Mouse (Mus musculus) MN1 (cell line): ENCODE measurements at regions not wholly inside any gene's neighbourhood (a gene's known extent, or its start where the extent isn't known, plus 50 kb on each side); places are given as distances from the start of the nearest gene placed in this dataset.

Source experiments
- DNase-seq: peaks from one replicate; pipeline ENCODE4 v3.0.0-alpha.2; 2016; ENCODE audit warnings: low spot score

DNA sequence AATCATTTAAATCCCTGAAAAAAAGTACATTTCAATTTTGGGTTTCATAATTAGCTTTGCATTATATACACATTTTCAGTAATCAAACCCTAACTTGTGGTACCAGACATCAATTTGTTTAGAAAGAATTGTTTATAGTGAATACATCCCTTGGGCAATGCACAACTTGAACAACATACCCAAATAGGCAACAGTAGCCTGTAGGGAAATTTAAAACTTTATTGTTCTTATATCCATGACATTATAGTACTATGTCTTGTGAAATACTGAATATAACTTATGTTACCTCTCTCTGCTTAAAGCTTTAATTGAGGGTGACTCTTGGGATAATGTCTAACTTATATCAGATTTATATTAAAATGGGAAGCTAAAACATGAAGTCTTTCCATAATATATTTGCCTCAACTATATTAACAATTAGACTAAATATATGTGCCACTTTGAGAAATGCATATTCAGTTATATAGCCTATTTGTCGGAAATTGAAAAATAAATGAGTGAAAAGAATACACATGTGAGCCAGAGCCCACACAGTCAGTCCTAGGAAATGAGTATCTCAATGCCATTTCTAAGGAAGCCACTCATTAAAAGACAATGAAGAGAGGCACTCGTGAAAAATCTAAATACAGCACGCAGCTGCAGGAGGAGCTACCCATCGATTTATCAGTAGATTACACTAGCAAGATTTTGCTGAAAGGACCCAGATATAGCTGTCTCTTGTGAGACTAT, 458.1 kb upstream of the Slitrk6 start:
- DNase-seq = no peak

DNA sequence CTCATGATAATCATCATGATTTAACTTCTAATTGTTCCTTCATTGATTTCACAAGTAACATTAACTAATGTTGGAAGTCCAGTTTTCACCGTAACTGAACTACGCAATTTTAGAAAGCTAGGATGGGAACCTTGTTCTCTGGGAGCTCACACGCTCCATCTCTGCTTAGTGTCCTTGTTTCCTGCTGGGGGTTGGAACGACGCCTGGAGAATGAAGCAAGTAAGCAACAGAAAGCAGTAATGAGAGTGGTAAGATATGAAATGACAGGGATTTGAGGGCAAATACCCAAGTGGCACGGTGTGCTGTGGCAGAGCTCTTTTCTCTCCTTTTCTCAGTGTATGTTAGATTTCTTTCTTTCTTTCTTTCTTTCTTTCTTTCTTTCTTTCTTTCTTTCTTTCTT, 448.0 kb upstream of the Slitrk5 start:
- no peak for DNase-seq

DNA sequence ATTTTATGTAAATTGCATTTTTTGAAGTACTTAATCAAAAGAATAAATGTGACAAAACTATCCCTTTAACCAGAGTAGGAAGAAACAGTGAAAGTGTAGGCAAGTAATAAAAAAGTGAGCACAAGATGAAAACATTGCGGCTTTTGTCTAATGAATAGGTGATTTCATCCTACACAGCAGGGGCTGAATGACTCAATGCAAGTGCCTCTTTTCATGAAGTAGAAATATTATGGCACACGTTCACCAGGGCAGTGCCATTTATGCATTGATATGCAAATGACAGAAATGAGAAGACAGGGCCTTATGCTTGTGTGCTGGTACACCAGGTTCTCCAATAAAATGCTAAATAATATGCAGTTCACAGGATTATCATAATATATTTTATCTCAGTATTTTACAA, 435.8 kb upstream of the Slitrk5 start:
- DNase-seq = no peak

DNA sequence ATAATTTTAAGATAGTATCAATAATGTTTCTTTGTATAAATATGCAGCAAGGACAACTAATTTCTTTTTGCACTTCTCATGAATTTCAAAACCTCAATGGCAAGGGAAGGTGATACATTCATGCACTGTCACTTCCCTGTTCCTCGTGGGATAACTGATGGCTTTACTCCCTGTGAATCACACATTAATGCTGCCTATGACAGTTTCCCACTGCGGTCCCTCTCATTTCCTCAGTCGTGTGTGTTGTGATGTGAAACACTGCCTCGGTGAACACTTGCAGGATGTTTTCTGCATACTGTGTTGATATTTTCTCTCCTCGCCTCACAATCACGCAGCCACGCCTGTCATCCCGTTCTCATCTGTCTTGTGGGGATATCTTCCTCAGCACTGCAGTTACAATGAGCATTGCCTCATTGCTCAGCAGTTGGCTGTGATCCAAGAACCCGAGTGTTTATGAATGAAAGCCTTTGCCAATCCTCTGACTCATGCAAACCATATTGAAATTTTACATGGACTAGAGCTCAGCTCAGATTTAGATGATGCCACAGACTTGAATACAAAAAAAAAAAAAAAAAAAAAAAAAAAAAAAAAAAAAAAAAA, 425.4 kb upstream of the Slitrk5 start:
- DNase-seq = peak; percentile 24

DNA sequence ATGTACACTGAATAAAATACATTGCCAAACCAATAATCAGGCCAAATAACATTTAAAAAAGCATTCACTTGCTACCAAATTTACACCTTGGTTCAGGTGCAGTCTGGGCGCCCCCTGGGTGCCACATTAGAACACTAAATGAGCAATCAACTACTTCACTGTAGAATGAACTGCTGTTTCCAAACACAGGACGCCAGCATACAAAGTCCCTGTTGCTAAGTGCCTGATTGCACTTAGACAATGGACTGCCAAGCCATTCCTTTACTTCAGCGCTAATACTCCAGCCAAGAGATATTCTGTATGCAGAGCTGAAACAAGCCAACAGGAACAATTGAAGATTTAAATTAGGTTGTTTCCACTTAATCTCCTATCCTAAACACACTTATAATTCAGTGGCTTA, 421.7 kb upstream of the Slitrk5 start:
- no peak for DNase-seq

DNA sequence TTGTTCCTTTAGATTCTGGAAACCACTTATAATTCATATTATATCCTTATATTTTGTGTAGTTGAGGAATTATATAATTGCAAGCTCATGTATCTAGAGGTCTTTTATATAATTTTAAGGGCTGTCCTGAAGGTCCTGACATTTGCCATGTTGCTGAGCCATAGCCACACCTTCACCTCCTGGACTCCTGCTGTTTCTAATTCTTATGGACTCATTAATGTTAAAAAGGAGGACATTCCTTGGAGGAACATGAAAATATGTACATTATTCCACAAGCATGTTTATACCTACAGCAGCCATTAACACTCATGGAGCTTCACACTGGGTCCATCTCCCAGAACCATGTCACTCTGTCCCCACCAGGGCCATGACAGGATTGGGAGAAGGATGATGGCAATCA, 413.2 kb upstream of the Slitrk5 start:
- DNase-seq = no peak

DNA sequence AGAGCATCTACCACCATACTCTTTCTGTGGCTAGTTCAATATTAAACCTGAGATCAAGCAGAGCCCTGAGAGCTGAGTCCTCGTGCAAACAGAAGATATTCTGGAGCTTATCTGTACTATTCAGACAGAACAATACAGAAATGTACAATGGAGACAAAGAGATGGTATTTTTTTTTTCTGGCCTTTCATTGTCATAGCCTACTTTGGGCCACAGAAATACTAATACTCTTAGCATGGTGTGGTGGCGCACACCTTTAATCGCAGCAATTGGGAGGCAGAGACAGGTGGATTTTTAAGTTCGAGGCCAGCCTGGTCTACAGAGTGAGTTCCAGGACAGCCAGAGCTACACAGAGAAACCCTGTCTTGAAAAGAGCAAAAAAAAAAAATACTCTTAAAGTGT, 404.7 kb upstream of the Slitrk5 start:
- DNase-seq = no peak

DNA sequence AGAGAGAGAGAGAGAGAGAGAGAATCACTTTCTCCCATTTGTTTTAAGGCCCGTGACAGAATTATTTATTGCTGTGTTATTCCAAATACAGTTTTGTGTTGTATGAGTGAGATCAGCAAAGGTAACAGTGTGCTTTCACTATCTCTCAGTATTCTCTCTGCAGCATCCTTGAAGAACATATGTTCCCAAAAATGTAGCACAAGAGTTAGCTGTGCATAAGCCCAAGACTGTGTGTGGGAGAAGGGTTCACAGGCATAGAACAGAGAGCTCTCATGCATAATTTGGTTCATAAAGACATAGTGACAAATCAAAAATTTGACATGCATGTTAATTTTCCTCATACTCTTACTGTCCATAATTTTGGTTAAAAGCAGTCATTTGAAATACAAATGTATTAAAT, 393.5 kb upstream of the Slitrk5 start:
- no peak for DNase-seq

DNA sequence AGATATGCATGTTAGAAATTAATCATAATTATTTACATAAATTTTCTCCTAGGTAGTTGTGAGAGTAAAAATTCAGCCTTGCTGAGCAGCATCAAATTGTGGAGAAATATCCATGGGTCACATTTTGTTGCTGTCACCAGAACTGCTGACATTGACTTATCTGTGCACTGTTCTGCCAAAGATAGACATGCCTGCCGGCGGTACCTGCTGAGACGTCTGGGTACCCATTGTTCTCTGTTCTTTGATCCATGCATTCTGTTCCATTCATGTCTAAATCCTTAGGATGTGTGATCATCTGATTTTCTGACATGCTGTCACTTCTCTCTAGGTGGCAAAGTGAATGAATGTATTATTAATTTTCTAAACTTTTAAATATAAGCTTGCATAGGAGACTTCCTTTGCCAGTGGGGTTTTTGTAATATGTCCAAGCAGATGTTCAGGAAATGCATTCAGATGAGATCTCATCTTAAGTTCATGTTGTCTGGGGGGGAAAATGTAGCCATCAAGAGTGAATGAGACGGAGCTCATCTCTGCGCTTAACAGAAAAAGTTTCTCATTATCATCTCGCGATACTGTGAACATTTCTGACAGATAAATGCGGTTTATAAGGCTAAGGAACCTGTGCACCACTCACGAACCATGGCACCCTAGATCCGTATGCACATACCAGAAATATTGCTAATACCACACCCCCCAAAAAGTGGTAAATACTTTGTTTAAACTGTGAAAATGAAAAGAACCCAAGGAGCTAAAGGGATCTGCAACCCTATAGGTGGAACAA, 391.0 kb upstream of the Slitrk5 start:
- no peak for DNase-seq

DNA sequence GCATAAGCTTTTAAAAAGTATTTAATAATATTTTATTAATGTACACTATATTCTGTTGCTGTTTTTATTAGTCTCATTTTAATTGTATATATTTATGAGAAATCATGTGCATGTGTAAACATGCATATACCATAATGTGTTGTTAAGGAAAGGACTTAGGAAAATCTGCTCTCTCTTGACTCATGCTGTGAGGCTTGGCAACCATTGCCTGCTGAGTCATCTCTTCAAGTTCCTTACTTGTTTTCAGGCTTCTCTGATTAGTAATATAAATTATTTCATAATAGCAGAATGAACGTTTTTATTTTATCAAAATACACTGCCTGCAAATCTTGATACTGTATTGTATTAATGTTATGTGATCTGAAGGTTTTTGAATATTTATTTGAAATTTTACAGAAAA, 388.9 kb upstream of the Slitrk5 start:
- DNase-seq = no peak

DNA sequence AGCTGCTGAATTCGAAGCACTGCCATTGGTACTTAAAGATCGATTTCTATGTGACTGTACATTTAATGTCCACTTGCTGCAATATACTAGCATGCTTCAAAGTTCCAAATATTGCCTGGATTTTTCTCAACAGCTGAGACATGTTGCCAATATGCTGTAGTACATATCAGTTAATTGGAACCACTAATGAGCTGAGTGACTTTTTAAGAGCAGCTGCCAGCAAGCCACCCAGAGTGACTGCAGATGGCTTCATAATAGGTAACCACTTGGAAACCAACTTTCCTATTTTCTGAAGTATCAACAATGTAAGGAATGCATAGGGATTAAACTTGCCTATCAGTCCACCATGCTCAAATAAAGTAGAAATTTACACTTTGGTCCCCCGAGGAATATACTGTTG, 379.4 kb upstream of the Slitrk5 start:
- no peak for DNase-seq

DNA sequence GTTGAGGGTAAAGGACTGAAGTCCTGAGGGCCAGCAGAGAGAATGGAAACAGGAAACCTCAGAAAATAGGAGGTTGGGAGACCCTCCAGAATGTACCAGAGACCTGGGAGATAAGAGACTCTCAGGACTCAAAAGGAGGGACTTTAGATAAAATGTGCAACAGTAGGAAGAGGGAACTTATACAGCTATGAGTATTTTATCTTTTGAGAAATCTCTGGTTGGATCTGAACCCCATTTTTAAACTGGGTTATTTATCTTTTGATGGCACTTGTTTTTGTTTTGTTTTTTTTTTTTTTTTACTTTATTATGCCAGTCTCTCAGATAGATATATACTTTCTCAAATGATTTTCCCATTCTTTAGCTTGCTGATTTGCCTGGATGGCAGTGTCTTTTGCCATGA, 377.1 kb upstream of the Slitrk5 start:
- DNase-seq = no peak

DNA sequence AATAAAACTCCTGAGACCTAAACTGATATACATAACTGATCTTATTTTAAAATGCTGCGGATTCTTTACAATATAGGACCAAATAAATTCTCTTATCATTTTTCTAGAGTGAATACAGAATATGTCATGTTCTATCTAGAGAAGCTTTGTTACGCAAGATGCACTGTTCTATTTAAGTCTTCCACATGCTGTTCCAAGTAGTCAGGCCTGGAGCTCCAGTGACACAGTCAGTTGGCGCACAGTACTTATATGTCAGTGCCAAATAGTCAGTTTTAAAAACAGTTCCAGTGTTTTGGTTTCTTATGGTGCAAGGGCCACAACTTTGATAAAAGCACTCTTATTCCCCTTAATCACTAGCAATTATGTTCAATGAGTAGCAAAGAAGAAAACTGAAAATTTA, 344.3 kb upstream of the Slitrk5 start:
- no peak for DNase-seq

DNA sequence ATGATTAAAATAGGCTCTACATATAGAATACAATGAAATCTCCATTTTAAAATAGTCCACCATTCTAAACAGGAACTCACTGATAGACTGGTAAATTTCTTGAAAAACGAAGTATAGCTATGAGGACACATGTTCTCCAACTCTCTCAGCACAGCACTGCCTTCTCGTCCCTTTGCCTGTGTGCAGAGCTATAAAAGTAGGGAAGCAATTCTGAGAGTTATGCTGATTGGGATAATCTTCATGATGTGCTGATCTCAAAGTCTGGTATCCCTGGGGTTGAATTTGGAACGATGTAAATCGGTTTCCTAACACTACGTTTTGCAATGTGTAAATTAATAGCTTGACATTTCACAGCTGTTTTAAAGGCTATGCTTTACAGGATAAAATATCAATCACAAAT, 321.4 kb upstream of the Slitrk5 start:
- DNase-seq = no peak

DNA sequence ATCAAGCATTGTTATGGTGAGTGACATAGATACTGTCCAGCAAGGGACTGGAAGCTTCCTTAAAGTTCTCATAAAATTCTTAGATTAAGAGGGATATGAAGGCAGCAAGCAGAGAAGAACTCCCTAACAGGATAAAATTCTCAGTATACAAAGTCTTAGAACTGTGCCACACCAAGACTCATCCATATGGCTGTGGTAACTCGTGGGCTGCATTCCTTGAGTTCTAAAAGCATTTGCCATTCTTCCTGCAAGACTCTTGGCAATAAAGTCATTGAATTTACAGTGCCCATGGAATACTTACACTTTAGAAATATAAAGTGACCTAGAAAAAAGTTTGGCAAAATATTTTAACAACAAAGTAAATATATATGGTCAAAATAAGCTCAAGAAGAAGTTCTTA, 278.1 kb upstream of the Slitrk5 start:
- no peak for DNase-seq

DNA sequence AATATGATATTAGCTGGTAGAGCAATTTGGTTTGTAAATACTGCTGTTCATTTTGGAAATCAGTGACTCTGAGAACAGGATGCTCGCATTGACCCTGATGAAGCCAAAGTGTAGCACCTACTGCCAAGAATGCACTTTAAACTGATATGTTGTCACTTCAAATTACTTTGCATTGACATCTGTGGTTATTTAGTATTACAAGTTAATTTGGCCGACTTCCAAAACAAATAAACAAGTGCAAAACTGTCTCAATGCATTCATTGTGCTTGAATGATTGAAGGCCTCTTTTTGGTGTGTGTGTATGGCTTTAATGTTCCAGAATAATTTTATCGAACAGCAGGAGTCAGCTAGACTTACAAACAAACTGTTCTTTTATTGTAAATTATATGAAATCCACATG, 274.1 kb upstream of the Slitrk5 start:
- DNase-seq = peak; percentile 6

DNA sequence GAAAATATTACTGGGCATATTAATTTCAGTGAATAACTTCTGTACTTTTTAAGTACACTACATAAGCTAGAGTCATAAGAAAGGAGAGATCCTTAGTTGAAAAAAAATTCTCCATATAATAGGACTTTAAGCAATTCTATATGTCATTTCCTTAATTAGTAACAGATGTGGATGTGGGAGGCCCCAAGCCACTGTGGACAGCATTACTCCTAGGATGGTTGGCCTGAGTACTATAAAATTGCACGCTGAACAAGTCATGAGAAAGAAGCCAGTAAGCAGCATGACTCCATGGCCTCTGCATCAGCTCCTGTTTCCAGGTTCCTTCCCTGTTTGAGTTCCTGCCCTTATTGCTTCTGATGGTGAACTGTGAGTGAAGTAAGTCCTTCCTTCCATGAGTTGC, 272.4 kb upstream of the Slitrk5 start:
- DNase-seq = no peak

DNA sequence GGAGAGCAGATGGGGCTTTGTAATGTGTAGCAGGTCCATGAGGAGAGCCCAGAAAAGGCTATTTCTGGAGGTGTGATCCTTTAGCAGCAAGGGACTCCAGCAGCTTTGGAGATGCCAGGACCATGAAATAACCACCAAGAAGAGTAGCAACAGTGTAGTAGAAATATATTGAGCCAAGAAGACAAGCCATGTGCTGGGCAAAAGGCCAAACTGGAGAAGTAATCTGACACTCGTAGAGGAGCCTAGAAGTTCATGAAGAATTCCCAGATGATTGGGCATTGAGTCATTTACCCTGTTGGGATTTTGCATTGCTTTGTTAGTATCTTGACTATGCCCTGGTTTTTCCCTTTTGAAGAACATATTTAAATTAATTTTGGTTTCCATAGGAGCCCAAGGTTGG, 271.3 kb upstream of the Slitrk5 start:
- DNase-seq = no peak

DNA sequence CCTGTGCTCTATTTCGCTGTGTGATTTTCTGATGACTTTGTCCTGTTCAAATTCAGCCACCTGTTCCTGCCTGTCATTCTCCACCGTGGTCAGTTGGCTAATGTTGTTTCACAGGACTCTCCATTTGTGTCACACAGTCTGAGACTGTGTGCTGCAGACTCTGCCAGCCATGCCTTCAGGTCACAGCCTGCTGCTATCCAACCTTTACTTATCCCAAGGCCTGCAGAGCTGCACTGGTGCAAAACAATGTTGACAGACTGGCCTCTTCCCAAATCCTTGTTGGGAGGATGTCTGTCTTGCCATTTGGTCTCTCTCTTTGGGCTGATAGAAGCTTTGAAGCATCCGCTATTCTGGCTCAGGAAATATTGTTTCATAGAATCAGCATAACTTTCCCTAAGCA, 261.4 kb upstream of the Slitrk5 start:
- DNase-seq = no peak

DNA sequence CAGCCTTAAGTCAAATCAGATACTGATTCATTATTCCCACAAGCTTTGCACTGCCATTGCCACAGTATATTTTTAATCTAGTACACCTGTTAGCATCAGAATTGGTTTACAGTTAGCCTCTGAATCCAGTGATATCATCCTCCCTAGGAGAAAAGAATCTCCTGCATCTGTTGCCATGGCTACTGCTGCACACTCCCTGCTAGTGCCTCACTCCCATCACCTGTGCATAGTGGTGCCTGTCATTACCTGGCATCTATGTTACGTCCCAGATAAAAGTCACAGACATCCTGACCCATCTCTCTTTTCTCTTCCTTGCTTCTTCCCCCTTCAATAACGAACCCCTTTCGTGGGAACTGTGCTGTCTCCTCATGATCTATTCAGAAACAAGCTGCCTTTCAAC, 256.4 kb upstream of the Slitrk5 start:
- no peak for DNase-seq

DNA sequence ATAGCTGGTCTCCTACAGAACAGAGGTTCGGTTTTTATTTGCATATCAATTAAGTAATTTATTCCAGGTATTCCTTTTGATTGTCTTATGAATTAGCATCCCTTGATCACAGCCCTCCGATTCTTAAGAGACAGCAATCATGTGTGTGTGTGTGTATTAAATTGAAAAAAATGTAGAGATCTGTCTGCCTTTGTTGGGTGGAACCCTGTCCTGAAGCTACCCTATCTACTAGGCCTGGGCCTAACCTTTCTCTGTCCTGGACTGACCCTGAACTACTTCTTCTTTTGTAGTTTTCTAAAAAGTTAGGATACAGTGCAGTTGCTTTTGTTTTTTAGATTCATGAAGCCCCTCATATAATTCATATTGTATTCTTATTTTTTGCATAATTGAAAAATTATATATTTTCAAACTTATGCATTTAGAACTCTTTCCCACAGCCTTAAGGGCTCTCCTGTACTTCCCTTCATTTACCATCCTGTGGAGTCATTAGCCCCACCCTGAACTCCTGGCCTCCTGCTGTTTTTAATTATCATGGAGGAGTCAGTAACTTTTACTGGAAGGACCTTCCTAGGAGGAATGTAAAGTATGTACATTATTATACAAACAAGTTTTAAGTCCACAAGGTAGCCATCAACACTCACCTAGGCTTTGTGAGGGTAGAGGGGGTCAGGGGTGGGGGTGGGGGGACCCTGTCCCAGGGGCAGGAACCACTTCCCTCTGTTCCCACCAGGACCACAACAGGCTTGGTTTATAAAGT, 245.6 kb upstream of the Slitrk5 start:
- DNase-seq = no peak
